Mouse (Mus musculus) heart, postnatal 0 days (tissue): ENCODE measurements around the gene Ntm.

Source experiments
- CTCF ChIP-seq: IDR thresholded peaks from 2 replicates; pipeline ENCODE4 v1.5.1; 2016; ENCODE audit warnings: antibody characterized with exemption, control low read depth, low read depth
- EP300 ChIP-seq: IDR thresholded peaks from 2 replicates; pipeline ENCODE4 v1.6.1; 2016; ENCODE audit warnings: antibody characterized with exemption, low read depth

GRCm38 (mm10) chr9:29433156-29433555, 529.8 kb downstream of the Ntm start:
- TF ChIP-seq CTCF (no peak), EP300 (no peak)
